Mouse (Mus musculus) kidney, adult 2 months (tissue): ENCODE measurements around the gene Wdr45. TPM values are rescaled to one million over a fixed set of nuclear protein-coding genes. Genes with fewer than 3 reads are reported as not detected.

ENCODE experiments used
- DNase-seq: peaks from one replicate; pipeline ENCODE4 v3.0.0; 2021
- H3K27ac ChIP-seq: fragments of 200-500 bp; 2 replicates; pipeline ENCODE4 v1.5.1; 2012; ENCODE audit warnings: low read depth, low read length, control low read depth, inconsistent platforms; ENCODE audit not compliant: insufficient read depth
- H3K27me3 ChIP-seq: fragments of 200-500 bp; replicated peaks from 2 replicates; pipeline ENCODE4 v1.6.1; 2012; ENCODE audit warnings: mild to moderate bottlenecking, moderate library complexity, low read length, inconsistent platforms; ENCODE audit not compliant: control insufficient read depth, insufficient read depth
- H3K36me3 ChIP-seq: fragments of 200-500 bp; 2 replicates; pipeline ENCODE4 v1.6.1; 2012; ENCODE audit warnings: mild to moderate bottlenecking, moderate library complexity, low read length, inconsistent platforms; ENCODE audit not compliant: control insufficient read depth, insufficient read depth
- H3K4me1 ChIP-seq: fragments of 200-500 bp; 2 replicates; pipeline ENCODE4 v1.6.1; 2011; ENCODE audit warnings: low read length; ENCODE audit not compliant: control insufficient read depth, insufficient read depth
- H3K4me3 ChIP-seq: fragments of 200-500 bp; 2 replicates; pipeline ENCODE4 v1.5.1; 2011; ENCODE audit warnings: mild to moderate bottlenecking, low read depth, low read length, control low read depth; ENCODE audit not compliant: insufficient read depth
- CTCF ChIP-seq: fragments of 200-500 bp; conservative IDR thresholded peaks from 2 replicates; pipeline ENCODE4 v1.5.1; 2011; ENCODE audit warnings: low read depth, mild to moderate bottlenecking, control low read depth, low read length, moderate library complexity, mixed read lengths; ENCODE audit not compliant: insufficient read depth, insufficient read length
- POLR2A ChIP-seq: fragments of 200-500 bp; IDR thresholded peaks from one replicate; pipeline ENCODE4 v1.6.1; 2011; ENCODE audit warnings: low read depth, low read length, control low read depth
- WGBS: fragments of 180-500 bp; shearing (Covaris S2); methylation state at CpG from one replicate; pipeline ENCODE4 v1.1.7; 2018; 5-methylcytosine and 5-hydroxymethylcytosine counted together
- polyA plus RNA-seq: library from polyadenylated mRNA; depleted of rRNA; stranded (reverse); fragments of >200 nt; gene quantifications from 2 replicates; pipeline ENCODE4 v1.2.3, GENCODE M21; 2012; rRNA removed

Wdr45 gene
- polyA plus RNA-seq, 1 experiment = 73.1 TPM

DNA sequence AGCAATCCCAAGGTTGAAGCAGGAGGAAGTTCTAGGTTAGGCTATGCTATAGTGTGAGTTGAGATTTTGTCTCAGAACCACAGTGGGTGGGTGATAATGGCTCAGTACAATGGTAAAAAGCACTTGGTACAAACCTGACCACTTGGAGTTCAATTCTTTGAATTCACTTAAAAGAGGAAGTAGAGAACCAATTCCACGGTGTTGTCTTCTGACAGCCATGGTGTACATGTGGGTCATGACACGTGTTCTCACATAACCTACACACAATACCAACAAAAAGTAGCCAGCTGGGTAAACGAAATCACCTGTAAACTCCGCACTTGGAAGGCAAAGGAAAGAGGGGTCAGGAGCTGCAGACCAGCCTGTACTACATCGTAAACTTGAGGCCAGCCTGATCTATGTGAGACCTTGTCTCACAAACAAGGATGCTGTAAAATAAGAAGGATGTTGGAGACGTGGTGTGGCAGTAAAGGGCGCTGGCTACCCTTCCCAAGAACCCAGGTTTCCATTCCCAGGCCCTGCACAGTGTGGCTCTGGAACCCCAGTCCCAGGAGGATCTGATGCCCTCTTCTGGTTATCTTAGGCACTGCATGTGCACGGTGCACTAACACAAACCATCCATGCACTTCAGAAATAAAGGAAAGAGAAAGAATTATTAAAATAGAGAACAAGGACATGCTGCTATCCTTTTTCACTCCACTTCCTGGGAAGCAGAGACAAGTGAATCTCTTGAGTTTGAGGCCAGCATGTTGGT is 62.4 kb downstream of the Wdr45 start:
- Histone ChIP-seq H3K4me3 (no peak overlapping the region), H3K4me1 (no peaks in the 10 kb centered on the region; the same call in 1 of the 2 replicates), H3K27me3 (no peaks in the 10 kb centered on the region), H3K36me3 (no peaks in the 10 kb centered on the region), H3K27ac (no peak overlapping the region)
- TF ChIP-seq POLR2A = no peak
- peak; percentile 70 for TF ChIP-seq CTCF
- WGBS = 41% methylated on average over 8 of the region's 8 CpGs
- peak; percentile 55 for DNase-seq

Other genes with a start within 250 kb of the Wdr45 start
- 0.08 and 0.92 TPM in 2 replicates for gene Foxp3, start 140.7 kb upstream of the Wdr45 start, polyA plus RNA-seq
- 1.2 and 1.6 TPM in 2 replicates for gene Ppp1r3f, start 140.1 kb upstream of the Wdr45 start, polyA plus RNA-seq
- 25.3 and 26.6 TPM in 2 replicates for gene Ccdc22, start 108.8 kb upstream of the Wdr45 start, polyA plus RNA-seq
- 0.03 TPM in 1 of 2 replicates, not detected in the other for gene Cacna1f, start 107.2 kb upstream of the Wdr45 start, polyA plus RNA-seq
- gene Syp, start 75.9 kb upstream of the Wdr45 start, polyA plus RNA-seq = 8.0 and 9.2 TPM in 2 replicates
- gene Prickle3, start 57.1 kb upstream of the Wdr45 start, polyA plus RNA-seq = 8.9 and 9.2 TPM in 2 replicates
- 72.2 and 74.1 TPM in 2 replicates for gene Plp2, start 42.9 kb upstream of the Wdr45 start, polyA plus RNA-seq
- gene Magix, start 33.1 kb upstream of the Wdr45 start, polyA plus RNA-seq = 17.4 and 22.1 TPM in 2 replicates
- gene Gpkow, start 17.2 kb upstream of the Wdr45 start, polyA plus RNA-seq = 8.2 and 10.9 TPM in 2 replicates
- gene Gm45208, start 7.9 kb downstream of the Wdr45 start, polyA plus RNA-seq = 0.23 and 0.28 TPM in 2 replicates
- 33.8 and 40.9 TPM in 2 replicates for gene Praf2, start 14.1 kb downstream of the Wdr45 start, polyA plus RNA-seq
- 8.3 and 14.1 TPM in 2 replicates for gene Ccdc120, start 36.6 kb downstream of the Wdr45 start, polyA plus RNA-seq
- gene Tfe3, start 48.2 kb downstream of the Wdr45 start, polyA plus RNA-seq = 18.8 and 20.1 TPM in 2 replicates
- gene Gripap1, start 75.4 kb downstream of the Wdr45 start, polyA plus RNA-seq = 25.5 and 30.3 TPM in 2 replicates
- gene Kcnd1, start 108.0 kb downstream of the Wdr45 start, polyA plus RNA-seq = 0.48 and 0.53 TPM in 2 replicates
- 26.8 and 30.4 TPM in 2 replicates for gene Otud5, start 127.0 kb downstream of the Wdr45 start, polyA plus RNA-seq
- gene Pim2, start 163.9 kb downstream of the Wdr45 start, polyA plus RNA-seq = 11.4 and 11.5 TPM in 2 replicates
- 50.0 and 50.1 TPM in 2 replicates for gene Slc35a2, start 169.7 kb downstream of the Wdr45 start, polyA plus RNA-seq
- gene Pqbp1, start 184.9 kb downstream of the Wdr45 start, polyA plus RNA-seq = 45.7 and 58.0 TPM in 2 replicates
- gene Timm17b, start 185.0 kb downstream of the Wdr45 start, polyA plus RNA-seq = 47.0 and 60.9 TPM in 2 replicates
- not detected in 2 replicates for gene Gm10491, start 193.5 kb downstream of the Wdr45 start, polyA plus RNA-seq
- not detected in 2 replicates for gene Gm10490, start 195.2 kb downstream of the Wdr45 start, polyA plus RNA-seq
- 0.62 and 0.91 TPM in 2 replicates for gene Pcsk1n, start 205.5 kb downstream of the Wdr45 start, polyA plus RNA-seq
- not detected in 2 replicates for gene Eras, start 214.3 kb downstream of the Wdr45 start, polyA plus RNA-seq
- 65.1 and 86.2 TPM in 2 replicates for gene Hdac6, start 233.6 kb downstream of the Wdr45 start, polyA plus RNA-seq